Mouse (Mus musculus): Measurements from ENCODE around the gene Anp32a. TPM values are rescaled to one million over a fixed set of nuclear protein-coding genes. Genes with fewer than 3 reads are reported as not detected.

Anp32a gene
- polyA plus RNA-seq, 1 experiment from 2014 or later, result 82.1 TPM

- no peaks in the 10 kb centered on the region for H3K9me3 ChIP-seq (ENCODE audit: control insufficient read depth, low read length)
- no peak overlapping the region for H3K4me3 ChIP-seq (replicated peaks; ENCODE audit: low read depth, low read length)
- no peak overlapping the region for H3K4me2 ChIP-seq (ENCODE audit: low read length)
- DNase-seq, result no peak
- ATAC-seq (ENCODE audit: low FRiP score, low TSS enrichment), result no peak
- 63% methylated on average over 4 of the region's 4 CpGs for WGBS
- no peak overlapping the region for H3K9ac ChIP-seq (replicated peaks; ENCODE audit: low read length)
- 0 out of 2 replicates have a peak, but pooled peaks cover 8% of the 10 kb centered on the region for H3K4me1 ChIP-seq (ENCODE audit: control insufficient read depth, insufficient read depth, low read length)
- H3K36me3 ChIP-seq (ENCODE audit: control insufficient read depth, insufficient read depth, low read length), result no peaks in the 10 kb centered on the region
- no peaks in the 10 kb centered on the region for H3K27me3 ChIP-seq (ENCODE audit: control insufficient read depth, insufficient read depth, low read length)
- no peak overlapping the region for H3K27ac ChIP-seq (replicated peaks; ENCODE audit: low read depth, low read length)
These were observed 3.0 kb upstream of the Anp32a start for GRCm38 (mm10) chr9:62337924-62338635.

DNA sequence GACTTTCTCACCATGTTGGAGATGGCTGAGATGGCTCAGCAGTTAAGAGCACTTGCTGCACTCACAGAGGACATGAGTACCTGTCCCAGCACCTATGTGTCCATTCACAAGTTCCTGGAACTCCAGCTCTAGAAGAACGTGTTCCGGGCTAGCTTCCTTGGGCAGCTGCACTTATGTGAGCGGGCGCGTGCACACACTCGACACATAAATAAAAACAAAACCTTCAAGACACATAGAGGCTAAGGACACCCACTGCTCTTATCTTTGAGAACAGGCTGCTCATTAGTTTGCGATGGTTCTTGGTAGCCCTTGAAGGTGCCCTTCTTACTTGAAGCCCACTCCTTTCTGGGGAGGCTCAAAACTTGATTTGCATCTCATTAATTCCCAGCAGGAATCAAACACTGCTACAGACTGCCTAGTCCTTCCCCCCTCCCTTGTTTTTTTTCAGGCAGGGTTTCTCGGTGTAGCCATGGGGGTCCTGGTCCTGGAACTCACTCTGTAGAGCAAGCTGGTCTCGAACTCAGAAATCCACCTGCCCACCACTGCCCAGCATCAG lies 2.4 kb upstream of the Anp32a start:
- H3K4me3 ChIP-seq (replicated peaks; ENCODE audit: low read depth, low read length), result no peak overlapping the region
- H3K9me3 ChIP-seq (ENCODE audit: control insufficient read depth, low read length), result no peaks in the 10 kb centered on the region
- H3K9ac ChIP-seq (replicated peaks; ENCODE audit: low read length), result no peak overlapping the region
- DNase-seq, result no peak
- 0 out of 2 replicates have a peak, but pooled peaks cover 8% of the 10 kb centered on the region for H3K4me1 ChIP-seq (ENCODE audit: control insufficient read depth, insufficient read depth, low read length)
- WGBS, result 71% methylated on average over 9 of the region's 9 CpGs
- H3K27ac ChIP-seq (replicated peaks; ENCODE audit: low read depth, low read length), result no peak overlapping the region
- no peak for ATAC-seq (ENCODE audit: low FRiP score, low TSS enrichment)
- H3K36me3 ChIP-seq (ENCODE audit: control insufficient read depth, insufficient read depth, low read length), result no peaks in the 10 kb centered on the region
- H3K4me2 ChIP-seq (ENCODE audit: low read length), result no peak overlapping the region
- no peaks in the 10 kb centered on the region for H3K27me3 ChIP-seq (ENCODE audit: control insufficient read depth, insufficient read depth, low read length)

GRCm38 (mm10) chr9:62340301-62341122 lies 581 bp upstream of the Anp32a start:
- Histone ChIP-seq H3K9me3 (ENCODE audit: control insufficient read depth, low read length) (no peaks in the 10 kb centered on the region), H3K27ac (replicated peaks; ENCODE audit: low read depth, low read length) (peak overlapping the region; percentile 92), H3K4me2 (ENCODE audit: low read length) (peak overlapping the region; percentile 76), H3K27me3 (ENCODE audit: control insufficient read depth, insufficient read depth, low read length) (no peaks in the 10 kb centered on the region), H3K9ac (replicated peaks; ENCODE audit: low read length) (peak overlapping the region; percentile 86), H3K4me3 (replicated peaks; ENCODE audit: low read depth, low read length) (peak overlapping the region; percentile 85), H3K36me3 (ENCODE audit: control insufficient read depth, insufficient read depth, low read length) (no peaks in the 10 kb centered on the region), H3K4me1 (ENCODE audit: control insufficient read depth, insufficient read depth, low read length) (peaks cover 14% of the 10 kb centered on the region)
- WGBS, result under 1% methylated on average over 46 of the region's 48 CpGs
- DNase-seq (no peak), ATAC-seq (ENCODE audit: low FRiP score, low TSS enrichment) (peak; percentile 38)

- H3K27ac ChIP-seq (replicated peaks; ENCODE audit: low read depth, low read length), result peak overlapping the region; percentile 98
- under 1% methylated on average over 53 of the region's 54 CpGs for WGBS
- ATAC-seq (ENCODE audit: low FRiP score, low TSS enrichment), result no peak
- no peaks in the 10 kb centered on the region for H3K27me3 ChIP-seq (ENCODE audit: control insufficient read depth, insufficient read depth, low read length)
- DNase-seq, result peak; percentile 72
- H3K36me3 ChIP-seq (ENCODE audit: control insufficient read depth, insufficient read depth, low read length), result no peaks in the 10 kb centered on the region
- peaks cover 27% of the 10 kb centered on the region for H3K4me1 ChIP-seq (ENCODE audit: control insufficient read depth, insufficient read depth, low read length)
- peak overlapping the region; percentile 86 for H3K9ac ChIP-seq (replicated peaks; ENCODE audit: low read length)
- H3K4me2 ChIP-seq (ENCODE audit: low read length), result peak overlapping the region; percentile 66
- H3K9me3 ChIP-seq (ENCODE audit: control insufficient read depth, low read length), result no peaks in the 10 kb centered on the region
- peak overlapping the region; percentile 85 for H3K4me3 ChIP-seq (replicated peaks; ENCODE audit: low read depth, low read length)
These were observed 778 bp downstream of the Anp32a start for GRCm38 (mm10) chr9:62341701-62342440.

DNA sequence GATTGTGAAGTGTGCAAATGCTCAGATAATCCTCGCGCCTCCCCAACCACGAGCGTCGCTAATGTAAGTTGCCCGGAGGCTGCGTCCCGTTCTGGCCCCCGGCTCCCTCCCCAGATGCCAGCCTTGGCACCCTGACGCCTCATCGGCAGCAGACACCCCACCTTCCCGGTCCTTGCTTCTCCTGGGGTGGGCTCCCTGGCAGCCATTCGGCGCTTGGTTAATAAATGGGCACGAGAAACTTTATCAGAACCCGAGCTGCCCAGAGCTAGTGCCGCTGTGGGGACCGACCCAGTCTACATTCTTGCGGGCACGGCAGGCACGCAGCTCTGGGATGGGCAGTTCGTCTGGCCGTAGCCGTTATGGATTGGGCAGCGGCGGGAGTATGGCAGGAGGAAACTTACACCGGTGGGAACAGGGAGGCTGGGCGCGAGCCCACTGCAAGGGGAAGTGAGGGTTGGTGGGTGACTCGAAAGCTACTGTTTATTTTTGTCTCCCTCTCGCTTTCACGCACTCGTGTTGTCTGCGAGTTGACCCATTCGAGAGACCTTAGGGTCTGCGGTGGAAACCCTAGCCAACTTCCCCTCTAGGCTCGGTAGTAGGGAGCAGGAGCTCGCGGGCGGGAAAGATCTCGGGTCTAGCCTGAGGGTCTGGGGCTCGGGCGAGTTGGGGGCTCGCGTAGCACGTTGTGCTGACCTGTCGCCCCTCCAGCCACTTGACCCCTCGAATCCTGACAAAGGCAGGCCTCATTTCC lies 1.5 kb downstream of the Anp32a start:
- ATAC-seq (ENCODE audit: low FRiP score, low TSS enrichment) (no peak), DNase-seq (peak; percentile 67)
- Histone ChIP-seq H3K27ac (replicated peaks; ENCODE audit: low read depth, low read length) (peak overlapping the region; percentile 98), H3K4me3 (replicated peaks; ENCODE audit: low read depth, low read length) (peak overlapping the region; percentile 85), H3K36me3 (ENCODE audit: control insufficient read depth, insufficient read depth, low read length) (no peaks in the 10 kb centered on the region), H3K9ac (replicated peaks; ENCODE audit: low read length) (peak overlapping the region; percentile 86), H3K9me3 (ENCODE audit: control insufficient read depth, low read length) (no peaks in the 10 kb centered on the region), H3K4me1 (ENCODE audit: control insufficient read depth, insufficient read depth, low read length) (peaks cover 30% of the 10 kb centered on the region), H3K4me2 (ENCODE audit: low read length) (peak overlapping the region; percentile 66), H3K27me3 (ENCODE audit: control insufficient read depth, insufficient read depth, low read length) (no peaks in the 10 kb centered on the region)
- WGBS, result under 1% methylated on average over 48 of the region's 48 CpGs

DNA sequence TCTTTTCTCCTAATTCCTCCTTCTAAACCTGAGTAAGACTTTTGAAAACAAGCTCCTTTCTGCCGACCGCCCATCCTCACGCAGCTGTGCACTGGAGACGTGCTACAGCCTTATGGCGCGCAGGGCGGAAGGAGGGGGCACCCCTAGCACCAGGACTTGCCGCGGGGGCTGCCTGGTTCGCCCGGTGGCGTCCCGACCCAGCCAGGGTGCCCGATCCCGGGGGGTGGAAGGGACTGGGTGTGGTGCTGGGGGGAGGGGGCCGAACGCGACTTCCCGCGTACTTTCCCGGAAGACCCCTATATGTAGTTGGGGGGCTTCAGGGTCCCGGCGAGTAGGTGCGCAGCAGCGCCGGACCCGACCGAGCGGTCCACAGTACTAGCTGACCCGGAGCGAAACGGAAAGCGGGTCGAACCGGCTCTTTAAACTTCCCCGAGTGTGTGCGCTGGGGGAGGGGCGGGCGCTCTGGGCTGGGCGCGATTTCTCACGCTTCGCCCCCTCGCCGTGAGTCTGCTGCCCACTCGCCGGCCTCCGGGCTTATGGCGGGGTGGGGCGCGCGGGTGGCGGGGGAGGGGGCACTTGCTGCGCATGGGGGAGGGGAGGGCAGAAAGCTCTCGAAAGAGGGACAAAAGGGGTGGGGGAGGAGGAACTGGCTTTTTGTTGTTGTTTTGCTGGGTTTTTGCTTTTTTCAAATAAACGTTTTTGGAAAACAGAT lies 2.3 kb downstream of the Anp32a start:
- peak overlapping the region; percentile 66 for H3K4me2 ChIP-seq (ENCODE audit: low read length)
- peak; percentile 49 for ATAC-seq (ENCODE audit: low FRiP score, low TSS enrichment)
- H3K36me3 ChIP-seq (ENCODE audit: control insufficient read depth, insufficient read depth, low read length), result no peaks in the 10 kb centered on the region
- H3K27ac ChIP-seq (replicated peaks; ENCODE audit: low read depth, low read length), result peak overlapping the region; percentile 98
- H3K9me3 ChIP-seq (ENCODE audit: control insufficient read depth, low read length), result no peaks in the 10 kb centered on the region
- no peaks in the 10 kb centered on the region for H3K27me3 ChIP-seq (ENCODE audit: control insufficient read depth, insufficient read depth, low read length)
- peak overlapping the region; percentile 85 for H3K4me3 ChIP-seq (replicated peaks; ENCODE audit: low read depth, low read length)
- DNase-seq, result peak; percentile 83
- H3K4me1 ChIP-seq (ENCODE audit: control insufficient read depth, insufficient read depth, low read length), result peaks cover 28% of the 10 kb centered on the region
- WGBS, result under 1% methylated on average over 53 of the region's 56 CpGs
- peak overlapping the region; percentile 86 for H3K9ac ChIP-seq (replicated peaks; ENCODE audit: low read length)

DNA sequence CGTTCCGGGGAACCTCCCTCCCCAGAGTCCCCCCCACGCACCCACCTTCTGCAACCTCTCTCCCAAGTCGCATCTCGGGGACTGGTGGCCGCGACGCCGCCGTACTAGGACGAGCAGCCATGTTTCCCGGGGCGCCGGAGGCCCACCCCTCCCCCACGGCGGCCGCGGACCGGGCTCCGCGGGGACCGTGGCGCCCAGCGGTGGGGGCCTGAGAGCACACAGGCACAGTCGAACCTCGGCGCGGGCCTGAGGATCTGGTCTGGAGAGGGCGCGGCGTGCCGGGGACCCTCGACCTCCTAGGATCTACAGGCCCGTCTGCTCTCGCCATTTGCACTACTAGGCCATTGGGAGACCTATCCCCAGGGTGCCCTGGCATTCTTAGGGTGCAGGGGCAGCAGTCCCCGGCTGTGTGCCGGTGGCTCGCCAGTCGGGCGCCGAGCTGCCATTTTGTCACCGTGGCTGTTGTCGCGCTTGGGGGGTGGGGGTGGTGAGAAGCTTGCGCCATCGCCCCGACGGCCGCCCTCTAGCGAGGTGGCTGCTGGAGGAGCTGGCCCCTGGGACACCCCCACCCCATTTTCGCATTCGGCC lies 2.9 kb downstream of the Anp32a start:
- under 1% methylated on average over 52 of the region's 52 CpGs for WGBS
- Histone ChIP-seq H3K27me3 (ENCODE audit: control insufficient read depth, insufficient read depth, low read length) (no peaks in the 10 kb centered on the region), H3K36me3 (ENCODE audit: control insufficient read depth, insufficient read depth, low read length) (no peaks in the 10 kb centered on the region), H3K4me2 (ENCODE audit: low read length) (peak overlapping the region; percentile 66), H3K4me3 (replicated peaks; ENCODE audit: low read depth, low read length) (peak overlapping the region; percentile 85), H3K4me1 (ENCODE audit: control insufficient read depth, insufficient read depth, low read length) (peaks cover 27% of the 10 kb centered on the region), H3K9me3 (ENCODE audit: control insufficient read depth, low read length) (no peaks in the 10 kb centered on the region), H3K9ac (replicated peaks; ENCODE audit: low read length) (peak overlapping the region; percentile 86), H3K27ac (replicated peaks; ENCODE audit: low read depth, low read length) (peak overlapping the region; percentile 98)
- ATAC-seq (ENCODE audit: low FRiP score, low TSS enrichment) (peak; percentile 16; the same call in 1 of the 2 replicates), DNase-seq (peak; percentile 80)

All from midbrain, embryonic 14.5 days (tissue).